Mouse (Mus musculus): ENCODE results near the gene Cdk13. TPM values are rescaled to one million over a fixed set of nuclear protein-coding genes. Genes with fewer than 3 reads are reported as not detected.

The Cdk13 gene
- polyA plus RNA-seq, 1 experiment from 2014 or later, result 20.3 TPM

- H3K27ac ChIP-seq (replicated peaks; ENCODE audit: low read depth, low read length), result peak overlapping the region; percentile 81
- ATAC-seq (ENCODE audit: low read depth), result peak; percentile 81
- no peaks in the 10 kb centered on the region for H3K36me3 ChIP-seq (ENCODE audit: control insufficient read depth, insufficient read depth, low read length)
- WGBS, result under 1% methylated on average over 12 of the region's 25 CpGs
- peak overlapping the region; percentile 65 for H3K4me2 ChIP-seq (ENCODE audit: low read depth, low read length)
- H3K4me3 ChIP-seq (ENCODE audit: low read depth, low read length), result peak overlapping the region; percentile 80
- peak overlapping the region; percentile 78 for H3K9ac ChIP-seq (ENCODE audit: low read depth, low read length)
- 0 out of 2 replicates have a peak, but pooled peaks cover 5% of the 10 kb centered on the region for H3K4me1 ChIP-seq (ENCODE audit: control insufficient read depth, insufficient read depth, low read length)
- H3K27me3 ChIP-seq (replicated peaks; ENCODE audit: control insufficient read depth, insufficient read depth, low read length), result no peaks in the 10 kb centered on the region
- peak; percentile 51 for DNase-seq (ENCODE audit: low spot score)
- no peaks in the 10 kb centered on the region for H3K9me3 ChIP-seq (ENCODE audit: control insufficient read depth, low read length)
Observed at GRCm38 (mm10) chr13:17694414-17694813, 110.5 kb downstream of the Cdk13 start.

DNA sequence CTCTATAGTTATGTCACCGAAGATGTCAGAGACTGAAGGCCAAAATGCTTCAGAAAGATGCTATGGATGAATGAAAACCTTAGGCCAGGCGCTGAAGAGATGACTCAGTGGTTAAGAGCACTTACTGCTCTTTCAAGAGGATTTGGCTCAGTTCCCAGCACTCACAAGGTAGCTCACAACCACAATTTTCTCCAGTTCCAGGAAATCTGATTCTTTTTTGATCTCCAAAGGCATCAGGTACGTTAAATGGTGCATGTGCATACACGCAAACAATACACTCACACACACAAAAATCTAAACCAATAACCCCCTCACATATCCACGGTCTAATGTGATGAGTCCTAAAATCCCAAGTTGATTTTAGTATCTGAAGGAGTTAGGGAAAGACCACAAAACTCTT, 111.1 kb downstream of the Cdk13 start:
- no peak overlapping the region for H3K9ac ChIP-seq (ENCODE audit: low read depth, low read length)
- H3K4me1 ChIP-seq (ENCODE audit: control insufficient read depth, insufficient read depth, low read length), result 0 out of 2 replicates have a peak, but pooled peaks cover 5% of the 10 kb centered on the region
- 55% methylated on average over 5 of the region's 5 CpGs for WGBS
- H3K27ac ChIP-seq (replicated peaks; ENCODE audit: low read depth, low read length), result peak overlapping the region; percentile 81; the same call in 1 of the 2 replicates
- ATAC-seq (ENCODE audit: low read depth), result no peak
- H3K4me3 ChIP-seq (ENCODE audit: low read depth, low read length), result peak overlapping the region; percentile 80
- peak; percentile 84 for DNase-seq (ENCODE audit: low spot score)
- H3K9me3 ChIP-seq (ENCODE audit: control insufficient read depth, low read length), result no peaks in the 10 kb centered on the region
- peak overlapping the region; percentile 65 for H3K4me2 ChIP-seq (ENCODE audit: low read depth, low read length)
- H3K36me3 ChIP-seq (ENCODE audit: control insufficient read depth, insufficient read depth, low read length), result no peaks in the 10 kb centered on the region
- H3K27me3 ChIP-seq (replicated peaks; ENCODE audit: control insufficient read depth, insufficient read depth, low read length), result no peaks in the 10 kb centered on the region

- H3K4me3 ChIP-seq (ENCODE audit: low read depth, low read length), result no peak overlapping the region
- WGBS, result 76% methylated on average over 1 of the region's 1 CpGs
Observed at GRCm38 (mm10) chr13:17691436-17691835, 113.5 kb downstream of the Cdk13 start.

DNA sequence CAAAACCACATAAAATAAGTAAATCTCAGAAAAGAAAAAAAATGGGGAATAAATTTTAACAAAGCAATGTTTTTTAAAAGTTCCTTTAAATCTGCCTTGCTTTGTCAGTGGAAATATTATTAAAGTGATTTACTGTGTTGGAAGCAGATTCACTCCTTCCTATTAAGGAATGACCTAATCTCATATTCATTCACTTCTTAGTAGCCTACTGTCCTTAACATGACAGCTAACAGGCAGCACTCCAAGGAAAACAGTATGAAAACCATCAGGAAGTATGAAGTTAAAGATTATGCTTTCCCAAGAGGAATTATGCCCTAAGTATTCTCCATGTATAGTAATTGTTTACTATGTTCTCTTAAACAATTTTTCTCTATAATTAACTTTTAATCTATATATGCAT, 114.2 kb downstream of the Cdk13 start:
- Histone ChIP-seq H3K4me2 (ENCODE audit: low read depth, low read length) (no peak overlapping the region), H3K4me3 (ENCODE audit: low read depth, low read length) (no peak overlapping the region), H3K9me3 (ENCODE audit: control insufficient read depth, low read length) (no peaks in the 10 kb centered on the region), H3K27ac (replicated peaks; ENCODE audit: low read depth, low read length) (no peak overlapping the region), H3K9ac (ENCODE audit: low read depth, low read length) (no peak overlapping the region), H3K27me3 (replicated peaks; ENCODE audit: control insufficient read depth, insufficient read depth, low read length) (no peaks in the 10 kb centered on the region), H3K4me1 (ENCODE audit: control insufficient read depth, insufficient read depth, low read length) (0 out of 2 replicates have a peak, but pooled peaks cover 5% of the 10 kb centered on the region), H3K36me3 (ENCODE audit: control insufficient read depth, insufficient read depth, low read length) (no peaks in the 10 kb centered on the region)
- DNase-seq (ENCODE audit: low spot score), result peak; percentile 12
- ATAC-seq (ENCODE audit: low read depth), result no peak

More at GRCm38 (mm10) chr13:17691436-17691835, 113.5 kb downstream of the Cdk13 start:
- H3K27me3 ChIP-seq (replicated peaks; ENCODE audit: control insufficient read depth, insufficient read depth, low read length), result no peaks in the 10 kb centered on the region
- no peaks in the 10 kb centered on the region for H3K9me3 ChIP-seq (ENCODE audit: control insufficient read depth, low read length)
- H3K36me3 ChIP-seq (ENCODE audit: control insufficient read depth, insufficient read depth, low read length), result no peaks in the 10 kb centered on the region
- H3K4me1 ChIP-seq (ENCODE audit: control insufficient read depth, insufficient read depth, low read length), result 0 out of 2 replicates have a peak, but pooled peaks cover 5% of the 10 kb centered on the region
- H3K9ac ChIP-seq (ENCODE audit: low read depth, low read length), result no peak overlapping the region
- DNase-seq (ENCODE audit: low spot score), result no peak
- H3K27ac ChIP-seq (replicated peaks; ENCODE audit: low read depth, low read length), result no peak overlapping the region
- no peak overlapping the region for H3K4me2 ChIP-seq (ENCODE audit: low read depth, low read length)
- no peak for ATAC-seq (ENCODE audit: low read depth)

DNA sequence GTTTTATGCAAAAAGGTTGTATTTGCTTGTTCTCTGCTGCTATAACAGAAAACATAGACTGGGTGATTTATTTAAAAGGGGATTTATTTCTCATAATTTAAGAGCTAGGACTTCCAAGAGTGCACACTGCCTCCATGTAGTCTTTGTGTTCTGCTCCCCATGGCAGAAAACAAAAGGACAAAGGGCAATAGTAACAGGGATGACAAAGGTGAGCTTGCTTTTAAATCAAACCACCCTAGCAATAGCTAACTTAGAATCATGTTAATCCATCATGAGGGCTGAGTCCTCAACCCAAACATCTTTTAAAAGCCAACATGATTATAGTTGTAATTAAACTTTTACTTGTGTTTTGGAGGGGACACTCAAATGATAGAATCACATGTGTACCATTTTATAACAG, 115.4 kb downstream of the Cdk13 start:
- H3K4me3 ChIP-seq (ENCODE audit: low read depth, low read length), result no peak overlapping the region
- DNase-seq (ENCODE audit: low spot score) (no peak), ATAC-seq (ENCODE audit: low read depth) (no peak)
- no peaks in the 10 kb centered on the region for H3K36me3 ChIP-seq (ENCODE audit: control insufficient read depth, insufficient read depth, low read length)
- H3K4me2 ChIP-seq (ENCODE audit: low read depth, low read length), result no peak overlapping the region
- 0 out of 2 replicates have a peak, but pooled peaks cover 5% of the 10 kb centered on the region for H3K4me1 ChIP-seq (ENCODE audit: control insufficient read depth, insufficient read depth, low read length)
- H3K9me3 ChIP-seq (ENCODE audit: control insufficient read depth, low read length), result no peaks in the 10 kb centered on the region
- no peak overlapping the region for H3K9ac ChIP-seq (ENCODE audit: low read depth, low read length)
- no peak overlapping the region for H3K27ac ChIP-seq (replicated peaks; ENCODE audit: low read depth, low read length)
- no peaks in the 10 kb centered on the region for H3K27me3 ChIP-seq (replicated peaks; ENCODE audit: control insufficient read depth, insufficient read depth, low read length)

- DNase-seq (ENCODE audit: low spot score) (no peak), ATAC-seq (ENCODE audit: low read depth) (no peak)
- Histone ChIP-seq H3K27ac (replicated peaks; ENCODE audit: low read depth, low read length) (no peak overlapping the region), H3K27me3 (replicated peaks; ENCODE audit: control insufficient read depth, insufficient read depth, low read length) (no peaks in the 10 kb centered on the region), H3K4me1 (ENCODE audit: control insufficient read depth, insufficient read depth, low read length) (no peaks in the 10 kb centered on the region), H3K9ac (ENCODE audit: low read depth, low read length) (no peak overlapping the region), H3K4me2 (ENCODE audit: low read depth, low read length) (no peak overlapping the region), H3K36me3 (ENCODE audit: control insufficient read depth, insufficient read depth, low read length) (no peaks in the 10 kb centered on the region), H3K4me3 (ENCODE audit: low read depth, low read length) (no peak overlapping the region), H3K9me3 (ENCODE audit: control insufficient read depth, low read length) (no peaks in the 10 kb centered on the region)
- 68% methylated on average over 1 of the region's 1 CpGs for WGBS
Observed at GRCm38 (mm10) chr13:17671122-17671521, 133.8 kb downstream of the Cdk13 start.

- Histone ChIP-seq H3K4me3 (ENCODE audit: low read depth, low read length) (no peak overlapping the region), H3K4me2 (ENCODE audit: low read depth, low read length) (no peak overlapping the region), H3K9me3 (ENCODE audit: control insufficient read depth, low read length) (no peaks in the 10 kb centered on the region), H3K36me3 (ENCODE audit: control insufficient read depth, insufficient read depth, low read length) (no peaks in the 10 kb centered on the region), H3K27ac (replicated peaks; ENCODE audit: low read depth, low read length) (no peak overlapping the region), H3K9ac (ENCODE audit: low read depth, low read length) (no peak overlapping the region), H3K4me1 (ENCODE audit: control insufficient read depth, insufficient read depth, low read length) (no peaks in the 10 kb centered on the region), H3K27me3 (replicated peaks; ENCODE audit: control insufficient read depth, insufficient read depth, low read length) (no peaks in the 10 kb centered on the region)
- ATAC-seq (ENCODE audit: low read depth), result no peak
- no peak for DNase-seq (ENCODE audit: low spot score)
- 94% methylated on average over 1 of the region's 1 CpGs for WGBS
Observed at GRCm38 (mm10) chr13:17667380-17667779, 137.5 kb downstream of the Cdk13 start.

MicroRNAs within 50 kb of the gene (microRNA counts, 519-probe panel; counts per million panel counts)
- microRNA mmu-miR-466i, result 19.3 counts per million

Small RNA genes within 50 kb of the gene (microRNA-seq; reads per million reads assigned to microRNA genes)
- not detected for gene Mir466i (ENCODE audit: borderline number of aligned reads)

Other genes starting within 250 kb of the Cdk13 start
- gene Mplkip, start 109.9 kb downstream of the Cdk13 start, polyA plus RNA-seq (2014; fragmentation: Nextera tagmentation; extraction: Ambion mirVana), result 46.5 and 47.1 TPM in 2 replicates
- gene Sugct, start 109.5 kb downstream of the Cdk13 start, polyA plus RNA-seq (2014; fragmentation: Nextera tagmentation; extraction: Ambion mirVana), result 3.4 and 4.9 TPM in 2 replicates
- 97.6 and 103 TPM in 2 replicates for gene Rala, start 139.1 kb upstream of the Cdk13 start, polyA plus RNA-seq (2014; fragmentation: Nextera tagmentation; extraction: Ambion mirVana)
- 60.7 and 62.6 TPM in 2 replicates for gene Yae1d1, start 188.3 kb upstream of the Cdk13 start, polyA plus RNA-seq (2014; fragmentation: Nextera tagmentation; extraction: Ambion mirVana)

Data from embryonic facial prominence, embryonic 14.5 days (tissue).